Mouse (Mus musculus) frontal cortex, postnatal 14 days (tissue): Measurements from ENCODE around the gene Obsl1.
A peak's percentile ranks its signal among the peaks of the same experiment; 100 is the strongest.

Experiments used
- DNase-seq, 2 experiments: peaks; one replicate each; pipeline ENCODE4 v3.0.0; 2022; ENCODE audit warnings: low spot score in 2 of 2

Gene Obsl1

GRCm38 (mm10) chr1:75518427-75518826, 12.2 kb upstream of the Obsl1 start:
- no peak for DNase-seq

GRCm38 (mm10) chr1:75517984-75518383, 11.7 kb upstream of the Obsl1 start:
- no peak for DNase-seq

- DNase-seq, result no peak
These were observed 10.6 kb upstream of the Obsl1 start for GRCm38 (mm10) chr1:75516703-75517380.

GRCm38 (mm10) chr1:75512550-75512949, 6.3 kb upstream of the Obsl1 start:
- DNase-seq, result no peak

GRCm38 (mm10) chr1:75511437-75512210, 5.4 kb upstream of the Obsl1 start:
- DNase-seq, result no peak

GRCm38 (mm10) chr1:75510154-75510553, 3.9 kb upstream of the Obsl1 start:
- no peak for DNase-seq

- DNase-seq, result no peak
These were observed 3.3 kb upstream of the Obsl1 start for GRCm38 (mm10) chr1:75509586-75509985.

- DNase-seq, result no peak
These were observed 754 bp upstream of the Obsl1 start, which contains the start of gene Inha for GRCm38 (mm10) chr1:75507006-75507405. Inha (plus strand) TSS chr1:75507077.

GRCm38 (mm10) chr1:75505159-75505955, 895 bp downstream of the Obsl1 start:
- peak; percentile 73 to 78 for DNase-seq

- DNase-seq, result no peak
These were observed 1.8 kb downstream of the Obsl1 start for GRCm38 (mm10) chr1:75504256-75505045.

- DNase-seq, result no peak
These were observed 2.6 kb downstream of the Obsl1 start for GRCm38 (mm10) chr1:75503651-75503980.

GRCm38 (mm10) chr1:75502945-75503650, 3.2 kb downstream of the Obsl1 start:
- no peak for DNase-seq

- no peak for DNase-seq
These were observed 4.3 kb downstream of the Obsl1 start for GRCm38 (mm10) chr1:75501905-75502304.

- no peak for DNase-seq
These were observed 6.8 kb downstream of the Obsl1 start for GRCm38 (mm10) chr1:75499441-75499840.

- no peak for DNase-seq
These were observed 7.4 kb downstream of the Obsl1 start for GRCm38 (mm10) chr1:75498897-75499296.

GRCm38 (mm10) chr1:75494878-75495548, 11.2 kb downstream of the Obsl1 start:
- no peak for DNase-seq

- DNase-seq, result no peak
These were observed 13.6 kb downstream of the Obsl1 start for GRCm38 (mm10) chr1:75492579-75493170.

GRCm38 (mm10) chr1:75490785-75491551, 15.3 kb downstream of the Obsl1 start:
- DNase-seq, result no peak
